Mouse (Mus musculus): ENCODE measurements around the gene Eef1akmt3. TPM values are rescaled to one million over a fixed set of nuclear protein-coding genes. Genes with fewer than 3 reads are reported as not detected.
"Not testable (repeated sequence)": the region's sequence is repeated elsewhere in the genome, so short reads cannot be mapped to it uniquely, and the experiment has no call there.

Eef1akmt3 gene
- polyA plus RNA-seq, 1 experiment, result 0.40 TPM

DNA sequence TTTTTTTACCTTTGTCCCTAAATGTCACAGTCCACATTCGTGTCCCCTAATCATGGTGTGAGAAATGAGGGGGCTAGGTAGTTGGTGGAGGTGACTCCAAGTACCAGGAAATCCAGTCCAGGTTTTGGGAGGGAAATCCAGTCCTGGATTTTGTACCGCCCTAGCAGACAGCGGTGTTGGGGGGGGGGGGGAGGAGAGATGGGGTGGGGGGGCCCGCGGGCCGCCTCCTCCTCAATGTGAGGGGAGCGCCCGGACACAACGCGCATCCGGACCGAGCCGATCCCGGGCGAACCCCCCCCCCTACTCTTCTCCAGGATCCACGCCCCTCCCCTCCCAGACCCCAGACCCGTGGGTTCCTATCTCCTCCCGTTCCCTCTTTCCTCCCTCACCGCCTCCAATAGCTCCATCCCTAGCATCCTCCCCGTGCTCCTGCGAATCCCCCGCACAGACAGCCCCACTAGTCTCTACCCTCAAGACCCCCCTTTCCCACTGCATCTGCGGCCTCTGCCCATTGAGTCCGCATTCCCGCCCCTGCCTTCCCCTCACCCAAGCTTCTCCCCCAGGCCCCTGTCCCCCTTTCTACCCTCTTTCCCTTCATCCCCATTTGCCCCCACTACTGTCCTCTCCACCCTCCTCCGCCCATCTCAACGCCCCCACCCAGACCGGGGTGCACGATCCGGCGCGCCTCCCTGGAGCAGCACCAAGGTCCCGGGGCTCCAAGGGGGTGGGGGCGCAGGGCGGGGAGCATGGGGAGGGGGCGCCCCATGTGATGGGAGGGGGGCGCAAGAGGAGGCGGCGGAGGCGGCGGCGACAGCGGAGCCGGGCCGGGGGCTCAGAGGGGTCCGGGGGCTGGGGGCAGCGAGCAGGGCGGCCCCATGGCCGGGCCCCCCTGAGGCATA is 37.6 kb upstream of the Eef1akmt3 start:
- TF ChIP-seq CTCF (IDR thresholded peaks at IDR 0.05; ENCODE audit: borderline replicate concordance, extremely low read depth, insufficient read depth, insufficient read length) (no peak), POLR2A (IDR thresholded peaks at IDR 0.05; ENCODE audit: borderline replicate concordance, extremely low read depth, insufficient read depth, insufficient read length, poor library complexity, severe bottlenecking) (peak; percentile 25; the same call in 1 of the 2 replicates)
- peak; percentile 92 for DNase-seq (ENCODE audit: low read depth)

DNA sequence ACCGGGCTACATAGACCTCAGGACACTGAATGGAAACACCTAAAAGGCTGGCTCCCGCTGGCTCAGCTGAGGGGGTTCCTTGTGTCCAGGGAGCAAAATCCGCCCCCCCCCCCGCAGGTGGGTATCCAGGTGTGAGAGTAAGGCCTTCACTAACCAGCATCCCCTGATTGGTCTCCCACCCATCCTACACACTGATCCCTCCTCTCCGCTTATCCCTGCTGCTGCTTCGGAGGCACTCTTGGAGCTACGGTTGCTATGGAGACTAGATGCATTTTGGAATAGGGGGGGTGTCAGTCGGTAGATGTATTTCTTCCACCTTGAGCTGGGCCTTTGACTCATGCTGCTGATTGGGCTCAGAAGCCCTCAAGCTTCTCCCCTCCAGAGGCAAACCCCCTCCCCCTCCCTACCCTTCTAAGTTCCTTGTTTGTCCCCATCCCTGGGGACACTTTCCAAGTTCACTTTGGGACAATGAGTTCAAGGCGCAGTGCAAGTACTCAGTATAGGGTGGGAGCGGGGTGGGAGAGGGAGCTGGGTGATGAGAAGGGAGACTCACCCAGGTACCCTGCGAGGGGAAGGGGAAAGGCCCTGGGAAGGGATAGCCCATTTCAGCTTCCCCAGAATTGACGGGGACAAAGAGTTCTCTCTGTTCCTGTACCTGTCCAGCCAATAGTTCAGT is 36.8 kb upstream of the Eef1akmt3 start:
- TF ChIP-seq CTCF (IDR thresholded peaks at IDR 0.05; ENCODE audit: borderline replicate concordance, extremely low read depth, insufficient read depth, insufficient read length) (no peak), POLR2A (IDR thresholded peaks at IDR 0.05; ENCODE audit: borderline replicate concordance, extremely low read depth, insufficient read depth, insufficient read length, poor library complexity, severe bottlenecking) (no peak)
- peak; percentile 85 for DNase-seq (ENCODE audit: low read depth)

DNA sequence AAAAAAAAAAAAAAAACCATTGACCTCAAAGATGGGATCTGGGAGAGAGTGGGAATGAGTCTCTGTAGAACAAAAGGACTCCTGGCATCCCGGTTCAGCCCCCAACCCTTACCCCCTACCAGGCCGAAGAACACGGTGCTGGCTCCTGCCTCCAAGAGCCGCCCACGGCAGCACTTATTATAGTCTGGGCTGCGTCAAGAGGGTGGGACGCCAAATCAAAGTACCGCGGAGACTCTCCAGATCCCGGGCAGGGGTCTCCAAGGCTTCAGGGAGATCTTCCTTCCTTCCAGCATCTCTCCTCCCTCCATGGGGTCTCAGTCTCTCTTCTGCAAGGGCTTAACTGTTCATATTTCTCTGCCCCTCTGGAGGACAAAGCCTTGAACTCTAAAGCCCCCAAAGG is 36.2 kb upstream of the Eef1akmt3 start:
- peak; percentile 20 for DNase-seq (ENCODE audit: low read depth)
- TF ChIP-seq POLR2A (IDR thresholded peaks at IDR 0.05; ENCODE audit: borderline replicate concordance, extremely low read depth, insufficient read depth, insufficient read length, poor library complexity, severe bottlenecking) (no peak), CTCF (IDR thresholded peaks at IDR 0.05; ENCODE audit: borderline replicate concordance, extremely low read depth, insufficient read depth, insufficient read length) (no peak)

DNA sequence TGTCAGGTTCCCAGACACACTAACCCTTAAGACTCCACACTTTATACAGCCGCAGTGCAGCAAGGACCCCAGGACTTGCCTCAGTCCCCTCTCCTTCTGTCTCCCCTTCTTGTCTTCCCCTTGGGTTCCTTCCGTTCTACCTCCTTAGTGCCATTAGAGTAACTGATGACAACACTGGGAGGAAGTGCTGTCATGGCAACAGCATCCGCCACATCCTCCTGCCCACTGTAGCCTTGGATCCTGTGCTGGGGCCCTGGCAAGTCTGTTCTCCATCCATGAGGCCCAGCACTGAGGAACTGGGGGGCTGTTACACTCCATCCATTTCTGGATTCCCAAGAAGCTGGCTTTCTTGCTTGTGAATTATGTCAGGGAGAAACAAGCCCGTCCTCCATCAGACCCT is 34.8 kb upstream of the Eef1akmt3 start:
- DNase-seq (ENCODE audit: low read depth), result peak; percentile 39
- TF ChIP-seq CTCF (IDR thresholded peaks at IDR 0.05; ENCODE audit: borderline replicate concordance, extremely low read depth, insufficient read depth, insufficient read length) (no peak), POLR2A (IDR thresholded peaks at IDR 0.05; ENCODE audit: borderline replicate concordance, extremely low read depth, insufficient read depth, insufficient read length, poor library complexity, severe bottlenecking) (no peak)

DNA sequence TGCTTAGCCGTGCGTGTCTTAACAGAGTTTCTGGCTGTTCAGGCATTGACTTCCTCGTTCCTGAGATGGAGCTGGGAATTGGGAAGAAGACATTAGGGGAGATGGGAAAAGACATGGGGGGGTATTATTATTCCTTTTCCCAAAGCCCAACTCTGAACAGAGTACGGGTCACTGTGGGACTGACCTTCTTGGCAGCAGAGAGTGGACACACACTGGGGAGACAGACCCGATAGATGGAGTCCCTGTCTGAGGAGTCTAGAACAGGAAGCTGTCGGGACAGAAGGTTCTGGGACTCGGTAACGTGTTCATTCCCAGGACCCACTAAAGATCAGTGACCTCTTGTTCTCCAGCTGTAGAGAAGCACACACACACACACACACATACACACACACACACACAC is 34.3 kb upstream of the Eef1akmt3 start:
- no peak for DNase-seq (ENCODE audit: low read depth)
- TF ChIP-seq CTCF (IDR thresholded peaks at IDR 0.05; ENCODE audit: borderline replicate concordance, extremely low read depth, insufficient read depth, insufficient read length) (no peak), POLR2A (IDR thresholded peaks at IDR 0.05; ENCODE audit: borderline replicate concordance, extremely low read depth, insufficient read depth, insufficient read length, poor library complexity, severe bottlenecking) (no peak)

DNA sequence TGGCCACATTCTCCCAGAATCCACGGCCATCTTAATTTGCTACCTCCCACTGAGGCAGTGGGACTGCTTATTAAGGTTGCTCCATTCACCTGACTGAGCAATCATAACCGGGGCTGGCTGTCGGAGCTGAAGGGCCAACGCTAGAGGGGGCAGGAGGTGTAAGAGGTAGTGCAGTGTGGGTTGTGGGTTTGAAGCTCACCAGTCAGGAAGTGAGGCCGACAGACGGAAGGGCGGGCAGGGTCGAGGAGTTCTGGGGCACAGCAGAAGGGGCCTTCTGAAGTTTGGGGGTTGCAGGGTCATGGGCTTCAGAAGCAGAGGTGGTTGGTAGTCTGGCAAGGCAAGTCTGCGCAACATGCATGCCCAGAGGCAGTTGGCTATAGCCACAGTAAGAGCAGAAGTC is 33.8 kb upstream of the Eef1akmt3 start, which contains the start of gene Agap2:
Gene Agap2 (plus strand): TSS at position 205 of the 400 bp plus-strand sequence.
- TF ChIP-seq POLR2A (IDR thresholded peaks at IDR 0.05; ENCODE audit: borderline replicate concordance, extremely low read depth, insufficient read depth, insufficient read length, poor library complexity, severe bottlenecking), result no peak
- no peak for TF ChIP-seq CTCF (IDR thresholded peaks at IDR 0.05; ENCODE audit: borderline replicate concordance, extremely low read depth, insufficient read depth, insufficient read length)
- no peak for DNase-seq (ENCODE audit: low read depth)

DNA sequence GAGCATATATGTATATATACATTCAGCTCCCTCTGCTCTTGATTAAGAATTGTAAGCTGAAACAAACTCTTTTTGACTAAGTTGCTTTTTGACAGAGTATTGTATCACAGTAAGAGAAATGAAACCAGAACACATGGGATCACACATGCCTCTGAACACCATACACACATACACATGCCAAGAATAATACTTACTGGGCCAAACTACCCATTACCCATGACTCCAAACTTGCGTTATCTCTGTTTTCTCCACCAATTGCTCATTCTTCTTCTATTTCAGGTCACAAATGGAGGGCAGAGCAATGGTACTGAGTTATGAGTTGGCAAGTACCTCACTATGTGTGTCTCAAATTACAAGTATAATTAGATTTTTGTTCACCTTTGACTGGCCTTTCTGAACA is 32.7 kb upstream of the Eef1akmt3 start:
- DNase-seq (ENCODE audit: low read depth), result no peak
- no peak for TF ChIP-seq CTCF (IDR thresholded peaks at IDR 0.05; ENCODE audit: borderline replicate concordance, extremely low read depth, insufficient read depth, insufficient read length)
- TF ChIP-seq POLR2A (IDR thresholded peaks at IDR 0.05; ENCODE audit: borderline replicate concordance, extremely low read depth, insufficient read depth, insufficient read length, poor library complexity, severe bottlenecking), result no peak

DNA sequence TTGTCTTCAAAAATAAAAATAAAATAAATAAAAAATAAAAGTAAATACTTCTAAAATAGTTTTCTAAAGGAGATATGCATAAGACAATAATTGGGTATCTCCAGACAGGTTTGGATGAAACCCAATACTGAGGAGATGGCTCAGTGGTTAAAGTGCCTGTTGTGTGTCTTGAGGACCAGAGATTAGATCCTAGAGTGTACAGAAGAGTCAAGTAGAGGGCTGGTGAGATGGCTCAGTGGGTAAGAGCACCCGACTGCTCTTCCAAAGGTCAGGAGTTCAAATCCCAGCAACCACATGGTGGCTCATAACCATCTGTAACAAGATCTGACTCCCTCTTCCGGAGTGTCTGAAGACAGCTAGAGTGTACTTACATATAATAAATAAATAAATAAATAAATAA is 31.7 kb upstream of the Eef1akmt3 start:
- DNase-seq (ENCODE audit: low read depth), result not testable (repeated sequence)

DNA sequence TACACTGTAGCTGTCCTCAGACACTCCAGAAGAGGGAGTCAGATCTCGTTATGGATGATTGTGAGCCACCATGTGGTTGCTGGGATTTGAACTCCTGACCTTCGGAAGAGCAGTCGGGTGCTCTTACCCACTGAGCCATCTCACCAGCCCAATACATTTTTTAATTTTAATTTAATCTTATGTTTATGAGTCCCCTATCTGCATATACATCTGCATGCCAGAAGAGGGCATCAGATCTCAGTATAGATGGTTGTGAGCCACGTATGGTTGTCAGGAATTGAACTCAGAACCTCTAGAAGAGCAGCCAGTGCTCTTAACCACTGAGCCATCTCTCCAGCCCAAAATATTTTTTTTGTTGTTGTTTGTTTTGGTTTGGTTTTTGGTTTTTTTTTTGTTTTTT is 31.0 kb upstream of the Eef1akmt3 start:
- not testable (repeated sequence) for DNase-seq (ENCODE audit: low read depth)

DNA sequence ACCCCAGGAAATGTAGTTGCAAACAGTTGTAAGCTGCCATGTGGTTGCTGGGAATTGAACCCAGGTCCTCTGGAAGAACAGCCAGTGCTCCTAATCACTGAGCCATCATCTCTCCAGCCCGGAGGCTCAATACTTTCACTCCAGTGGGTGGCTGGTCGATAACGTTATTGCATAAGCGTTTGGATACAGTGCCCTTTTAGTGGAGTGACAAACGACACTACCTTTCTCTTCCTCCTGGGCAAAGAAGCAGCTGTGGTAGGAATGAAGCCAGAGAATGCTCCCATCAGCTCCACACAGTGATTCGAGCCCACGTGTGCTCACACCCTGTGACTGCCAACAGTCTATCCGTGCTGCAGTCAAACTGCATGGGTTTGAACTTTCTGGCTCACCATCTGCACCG is 29.9 kb upstream of the Eef1akmt3 start:
- no peak for DNase-seq (ENCODE audit: low read depth)

DNA sequence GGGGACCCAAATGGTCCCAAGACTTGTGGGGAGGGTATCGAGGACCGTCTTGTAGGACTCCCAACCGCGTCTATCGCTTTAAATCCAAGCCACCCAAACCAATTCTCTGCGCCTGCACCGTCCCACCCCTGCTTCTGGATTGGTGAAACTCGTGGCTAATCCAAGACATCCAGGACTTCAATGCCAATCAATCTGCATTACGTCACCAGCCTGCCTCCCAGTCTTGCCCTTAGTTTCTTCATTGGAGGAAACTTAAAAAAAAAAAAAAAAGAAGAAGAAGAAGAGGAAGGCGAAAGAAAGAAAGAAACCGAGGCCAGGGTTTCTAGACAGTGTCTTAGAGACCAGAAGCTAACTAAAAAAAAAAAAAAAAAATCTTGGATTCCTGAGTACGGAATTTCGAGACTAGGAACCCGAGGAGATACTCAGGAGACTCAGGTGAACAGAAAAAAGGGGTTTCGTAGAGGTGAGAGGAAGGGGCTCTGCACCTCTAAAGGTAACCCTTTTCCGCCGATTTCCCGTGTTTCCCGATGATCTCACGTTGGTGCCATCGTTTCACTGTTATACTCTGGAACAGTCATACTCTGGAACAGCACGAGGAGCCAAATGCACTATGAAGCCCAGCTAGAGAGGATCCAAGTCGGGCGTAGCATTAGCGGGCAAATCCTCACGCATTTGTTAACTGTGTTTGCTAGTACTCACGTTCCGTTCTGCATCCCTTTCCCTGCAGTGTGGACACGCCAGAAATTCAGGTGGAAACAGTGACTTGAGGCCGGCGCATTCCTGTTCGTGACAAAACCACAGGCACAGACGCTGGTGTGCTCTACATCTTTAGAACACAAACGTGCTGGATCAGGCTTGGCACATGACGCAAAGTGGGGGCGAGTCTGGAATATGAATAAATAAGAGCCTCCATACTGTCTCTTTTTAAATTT is 29.1 kb upstream of the Eef1akmt3 start, which contains the start of gene Tspan31:
Gene Tspan31 (minus strand): TSS at position 75 of the 932 bp plus-strand sequence.
- peak; percentile 99 for DNase-seq (ENCODE audit: low read depth)
- TF ChIP-seq POLR2A (IDR thresholded peaks at IDR 0.05; ENCODE audit: borderline replicate concordance, extremely low read depth, insufficient read depth, insufficient read length, poor library complexity, severe bottlenecking) (peak; percentile 68; the same call in 1 of the 2 replicates), CTCF (IDR thresholded peaks at IDR 0.05; ENCODE audit: borderline replicate concordance, extremely low read depth, insufficient read depth, insufficient read length) (no peak)

More for the DNA sequence above, 29.9 kb upstream of the Eef1akmt3 start:
- TF ChIP-seq CTCF (IDR thresholded peaks at IDR 0.05; ENCODE audit: borderline replicate concordance, extremely low read depth, insufficient read depth, insufficient read length), result no peak
- no peak for TF ChIP-seq POLR2A (IDR thresholded peaks at IDR 0.05; ENCODE audit: borderline replicate concordance, extremely low read depth, insufficient read depth, insufficient read length, poor library complexity, severe bottlenecking)
